Mouse (Mus musculus) limb, embryonic 12.5 days (tissue): ENCODE results near the gene Cdyl. TPM values are rescaled to one million over a fixed set of nuclear protein-coding genes. Genes with fewer than 3 reads are reported as not detected.
A peak's percentile ranks its signal among the peaks of the same experiment; 100 is the strongest.

Experiments
- ATAC-seq: fragments of 200-750 bp; cut with Nextera tagmentation; 2 replicates; pipeline ENCODE4 v1.8.0; 2017; ENCODE audit warnings: low read depth, moderate TSS enrichment; ENCODE audit not compliant: insufficient number of reproducible peaks, insufficient read depth, low FRiP score, low TSS enrichment
- H3K27ac ChIP-seq: fragments of 300-500 bp; sonication (generic); 2 replicates; pipeline ENCODE4 v1.5.1; 2016; ENCODE audit warnings: mild to moderate bottlenecking, moderate library complexity
- H3K27me3 ChIP-seq: fragments of 300-500 bp; sonication (generic); 2 replicates; pipeline ENCODE4 v1.6.1; 2016; ENCODE audit warnings: mild to moderate bottlenecking, moderate library complexity
- H3K36me3 ChIP-seq: fragments of 300-500 bp; sonication (generic); 2 replicates; pipeline ENCODE4 v1.6.1; 2016; ENCODE audit warnings: mild to moderate bottlenecking, moderate library complexity
- H3K4me1 ChIP-seq: fragments of 300-500 bp; sonication (generic); replicated peaks from 2 replicates; pipeline ENCODE4 v1.6.1; 2016
- H3K4me2 ChIP-seq: fragments of 300-500 bp; sonication (generic); 2 replicates; pipeline ENCODE4 v1.6.1; 2016; ENCODE audit warnings: mild to moderate bottlenecking, moderate library complexity
- H3K4me3 ChIP-seq: fragments of 300-500 bp; sonication (generic); replicated peaks from 2 replicates; pipeline ENCODE4 v1.5.1; 2016; ENCODE audit warnings: mild to moderate bottlenecking
- H3K9ac ChIP-seq: fragments of 300-500 bp; sonication (generic); replicated peaks from 2 replicates; pipeline ENCODE4 v1.6.1; 2016; ENCODE audit warnings: mild to moderate bottlenecking, moderate library complexity
- H3K9me3 ChIP-seq: fragments of 300-500 bp; sonication (generic); 2 replicates; pipeline ENCODE4 v1.6.1; 2016; ENCODE audit warnings: mild to moderate bottlenecking, moderate library complexity
- WGBS: fragments of 180-500 bp; shearing (Covaris S2); methylation state at CpG from one replicate; pipeline ENCODE4 v1.1.7; 2016; 5-methylcytosine and 5-hydroxymethylcytosine counted together
- polyA plus RNA-seq: library from polyadenylated mRNA; unstranded; fragments of >200 nt; fragmentation: Nextera tagmentation; extraction: Ambion mirVana; gene quantifications from 2 replicates; pipeline ENCODE4 v1.2.1, GENCODE M21; 2016

The Cdyl gene
- polyA plus RNA-seq, 1 experiment from 2014 or later: 20.7 TPM

GRCm38 (mm10) chr13:35689560-35689959 lies 29.9 kb downstream of the Cdyl start:
- Histone ChIP-seq H3K9me3 (no peaks in the 10 kb centered on the region), H3K4me1 (no peaks in the 10 kb centered on the region), H3K9ac (no peak overlapping the region), H3K27me3 (no peaks in the 10 kb centered on the region), H3K4me2 (no peak overlapping the region), H3K36me3 (no peaks in the 10 kb centered on the region), H3K27ac (no peak overlapping the region), H3K4me3 (no peak overlapping the region)
- ATAC-seq: no peak
- WGBS: 82% methylated on average over 3 of the region's 3 CpGs

GRCm38 (mm10) chr13:35717658-35718057 lies 58.0 kb downstream of the Cdyl start:
- no peak overlapping the region for H3K4me3 ChIP-seq
- H3K4me1 ChIP-seq: no peaks in the 10 kb centered on the region
- no peaks in the 10 kb centered on the region for H3K27me3 ChIP-seq
- no peaks in the 10 kb centered on the region for H3K9me3 ChIP-seq
- 91% methylated on average over 4 of the region's 4 CpGs for WGBS
- no peak for ATAC-seq
- no peak overlapping the region for H3K27ac ChIP-seq
- no peaks in the 10 kb centered on the region for H3K36me3 ChIP-seq
- H3K9ac ChIP-seq: no peak overlapping the region
- no peak overlapping the region for H3K4me2 ChIP-seq

- Histone ChIP-seq H3K4me2 (no peak overlapping the region), H3K36me3 (no peaks in the 10 kb centered on the region), H3K9ac (no peak overlapping the region), H3K27ac (no peak overlapping the region), H3K9me3 (no peaks in the 10 kb centered on the region), H3K4me3 (no peak overlapping the region), H3K27me3 (no peaks in the 10 kb centered on the region), H3K4me1 (no peaks in the 10 kb centered on the region)
- 80% methylated on average over 6 of the region's 6 CpGs for WGBS
- ATAC-seq: no peak
These were observed 59.9 kb downstream of the Cdyl start for GRCm38 (mm10) chr13:35719581-35719980.

- ATAC-seq: no peak
- no peak overlapping the region for H3K4me3 ChIP-seq
- no peaks in the 10 kb centered on the region for H3K36me3 ChIP-seq
- no peaks in the 10 kb centered on the region for H3K4me1 ChIP-seq
- H3K27me3 ChIP-seq: no peaks in the 10 kb centered on the region
- H3K9me3 ChIP-seq: no peaks in the 10 kb centered on the region
- no peak overlapping the region for H3K4me2 ChIP-seq
- no peak overlapping the region for H3K27ac ChIP-seq
- no peak overlapping the region for H3K9ac ChIP-seq
- WGBS: 63% methylated on average over 1 of the region's 1 CpGs
These were observed 63.4 kb downstream of the Cdyl start for GRCm38 (mm10) chr13:35723073-35723472.

- Histone ChIP-seq H3K36me3 (no peaks in the 10 kb centered on the region), H3K4me3 (no peak overlapping the region), H3K9me3 (no peaks in the 10 kb centered on the region), H3K4me2 (no peak overlapping the region), H3K27ac (no peak overlapping the region), H3K27me3 (no peaks in the 10 kb centered on the region), H3K9ac (no peak overlapping the region), H3K4me1 (no peaks in the 10 kb centered on the region)
- no peak for ATAC-seq
- WGBS: 95% methylated on average over 3 of the region's 3 CpGs
These were observed 66.4 kb downstream of the Cdyl start for GRCm38 (mm10) chr13:35726025-35726424.

- no peak overlapping the region for H3K4me2 ChIP-seq
- no peaks in the 10 kb centered on the region for H3K9me3 ChIP-seq
- ATAC-seq: no peak
- no peak overlapping the region for H3K27ac ChIP-seq
- H3K9ac ChIP-seq: no peak overlapping the region
- H3K27me3 ChIP-seq: no peaks in the 10 kb centered on the region
- no peak overlapping the region for H3K4me3 ChIP-seq
- 96% methylated on average over 4 of the region's 4 CpGs for WGBS
- no peaks in the 10 kb centered on the region for H3K36me3 ChIP-seq
- no peaks in the 10 kb centered on the region for H3K4me1 ChIP-seq
These were observed 72.5 kb downstream of the Cdyl start for GRCm38 (mm10) chr13:35732131-35732530.

GRCm38 (mm10) chr13:35732891-35733596 lies 73.4 kb downstream of the Cdyl start:
- ATAC-seq: no peak
- Histone ChIP-seq H3K4me3 (no peak overlapping the region), H3K36me3 (no peaks in the 10 kb centered on the region), H3K4me2 (no peak overlapping the region), H3K9ac (no peak overlapping the region), H3K27ac (no peak overlapping the region), H3K4me1 (no peaks in the 10 kb centered on the region), H3K27me3 (peaks cover under 1% of the 10 kb centered on the region; the same call in 1 of the 2 replicates), H3K9me3 (no peaks in the 10 kb centered on the region)
- 89% methylated on average over 5 of the region's 5 CpGs for WGBS

- 32% methylated on average over 2 of the region's 2 CpGs for WGBS
- Histone ChIP-seq H3K4me1 (peaks cover 2% of the 10 kb centered on the region), H3K9me3 (no peaks in the 10 kb centered on the region), H3K4me2 (no peak overlapping the region), H3K27ac (no peak overlapping the region), H3K36me3 (no peaks in the 10 kb centered on the region), H3K4me3 (no peak overlapping the region), H3K9ac (no peak overlapping the region), H3K27me3 (peaks cover 25% of the 10 kb centered on the region)
- no peak for ATAC-seq
These were observed 77.9 kb downstream of the Cdyl start for GRCm38 (mm10) chr13:35737565-35737964.

GRCm38 (mm10) chr13:35738210-35738609 lies 78.6 kb downstream of the Cdyl start:
- WGBS: 22% methylated on average over 2 of the region's 2 CpGs
- no peaks in the 10 kb centered on the region for H3K9me3 ChIP-seq
- no peak overlapping the region for H3K9ac ChIP-seq
- H3K36me3 ChIP-seq: no peaks in the 10 kb centered on the region
- no peak overlapping the region for H3K4me3 ChIP-seq
- H3K27me3 ChIP-seq: peaks cover 25% of the 10 kb centered on the region
- no peak overlapping the region for H3K4me2 ChIP-seq
- ATAC-seq: no peak
- H3K4me1 ChIP-seq: peaks cover 8% of the 10 kb centered on the region
- no peak overlapping the region for H3K27ac ChIP-seq

GRCm38 (mm10) chr13:35739473-35739872 lies 79.8 kb downstream of the Cdyl start:
- Histone ChIP-seq H3K9me3 (no peaks in the 10 kb centered on the region), H3K36me3 (no peaks in the 10 kb centered on the region), H3K4me1 (peaks cover 11% of the 10 kb centered on the region), H3K27me3 (peaks cover 25% of the 10 kb centered on the region), H3K4me2 (no peak overlapping the region), H3K4me3 (no peak overlapping the region), H3K27ac (no peak overlapping the region), H3K9ac (no peak overlapping the region)
- 19% methylated on average over 10 of the region's 10 CpGs for WGBS
- no peak for ATAC-seq

GRCm38 (mm10) chr13:35740301-35741039 lies 80.8 kb downstream of the Cdyl start:
- peaks cover 11% of the 10 kb centered on the region for H3K4me1 ChIP-seq
- ATAC-seq: peak; percentile 88
- WGBS: 1% methylated on average over 60 of the region's 61 CpGs
- H3K36me3 ChIP-seq: no peaks in the 10 kb centered on the region
- H3K4me2 ChIP-seq: peak overlapping the region; percentile 64
- peak overlapping the region; percentile 92 for H3K4me3 ChIP-seq
- H3K27ac ChIP-seq: peak overlapping the region; percentile 66
- H3K9ac ChIP-seq: peak overlapping the region; percentile 51; the same call in 1 of the 2 replicates
- H3K9me3 ChIP-seq: peaks cover under 1% of the 10 kb centered on the region; the same call in 1 of the 2 replicates
- peaks cover 25% of the 10 kb centered on the region for H3K27me3 ChIP-seq
